Mouse (Mus musculus): ENCODE results near the gene Egf. TPM values are rescaled to one million over a fixed set of nuclear protein-coding genes. Genes with fewer than 3 reads are reported as not detected.

The Egf gene
- polyA plus RNA-seq, 1 experiment from 2014 or later = 2.2 TPM

- Histone ChIP-seq H3K4me1 (no peaks in the 10 kb centered on the region), H3K27ac (replicated peaks) (no peak overlapping the region), H3K27me3 (no peaks in the 10 kb centered on the region), H3K4me2 (replicated peaks) (no peak overlapping the region), H3K9ac (replicated peaks) (no peak overlapping the region), H3K4me3 (no peak overlapping the region), H3K9me3 (no peaks in the 10 kb centered on the region), H3K36me3 (no peaks in the 10 kb centered on the region)
- no peak for ATAC-seq (replicated peaks)
- 93% methylated on average over 7 of the region's 7 CpGs for WGBS
These were observed 79.2 kb downstream of the Egf start for GRCm38 (mm10) chr3:129675923-129676322.

- Histone ChIP-seq H3K36me3 (no peaks in the 10 kb centered on the region), H3K9ac (replicated peaks) (no peak overlapping the region), H3K4me1 (no peaks in the 10 kb centered on the region), H3K4me2 (replicated peaks) (no peak overlapping the region), H3K4me3 (no peak overlapping the region), H3K27me3 (no peaks in the 10 kb centered on the region), H3K27ac (replicated peaks) (no peak overlapping the region), H3K9me3 (no peaks in the 10 kb centered on the region)
- 76% methylated on average over 2 of the region's 2 CpGs for WGBS
- 0 out of 2 replicates have a peak, but pooled peaks have one; percentile 35 for ATAC-seq (replicated peaks)
These were observed 91.2 kb downstream of the Egf start for GRCm38 (mm10) chr3:129663906-129664305.

- Histone ChIP-seq H3K4me1 (no peaks in the 10 kb centered on the region), H3K9ac (replicated peaks) (no peak overlapping the region), H3K27ac (replicated peaks) (no peak overlapping the region), H3K27me3 (no peaks in the 10 kb centered on the region), H3K9me3 (no peaks in the 10 kb centered on the region), H3K4me2 (replicated peaks) (no peak overlapping the region), H3K4me3 (no peak overlapping the region), H3K36me3 (no peaks in the 10 kb centered on the region)
- no peak for ATAC-seq (replicated peaks)
- 94% methylated on average over 7 of the region's 7 CpGs for WGBS
These were observed 96.3 kb downstream of the Egf start for GRCm38 (mm10) chr3:129658776-129659175.

GRCm38 (mm10) chr3:129657775-129658174 is 97.3 kb downstream of the Egf start:
- H3K27ac ChIP-seq (replicated peaks) = no peak overlapping the region
- WGBS = 95% methylated on average over 11 of the region's 11 CpGs
- no peak overlapping the region for H3K4me3 ChIP-seq
- no peaks in the 10 kb centered on the region for H3K4me1 ChIP-seq
- no peaks in the 10 kb centered on the region for H3K36me3 ChIP-seq
- ATAC-seq (replicated peaks) = no peak
- no peaks in the 10 kb centered on the region for H3K27me3 ChIP-seq
- H3K9ac ChIP-seq (replicated peaks) = no peak overlapping the region
- H3K9me3 ChIP-seq = no peaks in the 10 kb centered on the region
- H3K4me2 ChIP-seq (replicated peaks) = no peak overlapping the region

- no peak overlapping the region for H3K4me2 ChIP-seq (replicated peaks)
- ATAC-seq (replicated peaks) = no peak
- no peaks in the 10 kb centered on the region for H3K9me3 ChIP-seq
- no peaks in the 10 kb centered on the region for H3K4me1 ChIP-seq
- no peak overlapping the region for H3K27ac ChIP-seq (replicated peaks)
- H3K4me3 ChIP-seq = no peak overlapping the region
- no peaks in the 10 kb centered on the region for H3K27me3 ChIP-seq
- H3K9ac ChIP-seq (replicated peaks) = no peak overlapping the region
- no peaks in the 10 kb centered on the region for H3K36me3 ChIP-seq
- WGBS = 88% methylated on average over 9 of the region's 9 CpGs
These were observed 97.9 kb downstream of the Egf start for GRCm38 (mm10) chr3:129657222-129657621.

GRCm38 (mm10) chr3:129656540-129656939 is 98.6 kb downstream of the Egf start:
- no peak overlapping the region for H3K4me3 ChIP-seq
- no peaks in the 10 kb centered on the region for H3K36me3 ChIP-seq
- no peaks in the 10 kb centered on the region for H3K9me3 ChIP-seq
- ATAC-seq (replicated peaks) = no peak
- no peak overlapping the region for H3K4me2 ChIP-seq (replicated peaks)
- H3K27me3 ChIP-seq = no peaks in the 10 kb centered on the region
- H3K9ac ChIP-seq (replicated peaks) = no peak overlapping the region
- no peaks in the 10 kb centered on the region for H3K4me1 ChIP-seq
- H3K27ac ChIP-seq (replicated peaks) = no peak overlapping the region
- WGBS = 77% methylated on average over 4 of the region's 4 CpGs

GRCm38 (mm10) chr3:129652476-129652875 is 102.6 kb downstream of the Egf start:
- no peak overlapping the region for H3K4me3 ChIP-seq
- no peak for ATAC-seq (replicated peaks)
- H3K9me3 ChIP-seq = no peaks in the 10 kb centered on the region
- H3K27me3 ChIP-seq = no peaks in the 10 kb centered on the region
- no peak overlapping the region for H3K4me2 ChIP-seq (replicated peaks)
- 95% methylated on average over 4 of the region's 4 CpGs for WGBS
- no peaks in the 10 kb centered on the region for H3K4me1 ChIP-seq
- no peak overlapping the region for H3K27ac ChIP-seq (replicated peaks)
- no peak overlapping the region for H3K9ac ChIP-seq (replicated peaks)
- H3K36me3 ChIP-seq = no peaks in the 10 kb centered on the region

GRCm38 (mm10) chr3:129651765-129652164 is 103.4 kb downstream of the Egf start:
- 85% methylated on average over 8 of the region's 8 CpGs for WGBS

GRCm38 (mm10) chr3:129650931-129651330 is 104.2 kb downstream of the Egf start:
- Histone ChIP-seq H3K4me1 (no peaks in the 10 kb centered on the region), H3K36me3 (no peaks in the 10 kb centered on the region), H3K27ac (replicated peaks) (no peak overlapping the region), H3K9ac (replicated peaks) (no peak overlapping the region), H3K4me3 (no peak overlapping the region), H3K9me3 (no peaks in the 10 kb centered on the region), H3K4me2 (replicated peaks) (no peak overlapping the region), H3K27me3 (no peaks in the 10 kb centered on the region)
- ATAC-seq (replicated peaks) = no peak
- WGBS = 9% methylated on average over 1 of the region's 1 CpGs

More at GRCm38 (mm10) chr3:129651765-129652164, 103.4 kb downstream of the Egf start:
- Histone ChIP-seq H3K9me3 (no peaks in the 10 kb centered on the region), H3K4me2 (replicated peaks) (no peak overlapping the region), H3K27ac (replicated peaks) (no peak overlapping the region), H3K4me3 (no peak overlapping the region), H3K4me1 (no peaks in the 10 kb centered on the region), H3K9ac (replicated peaks) (no peak overlapping the region), H3K27me3 (no peaks in the 10 kb centered on the region), H3K36me3 (no peaks in the 10 kb centered on the region)
- ATAC-seq (replicated peaks) = no peak

- Histone ChIP-seq H3K9me3 (no peaks in the 10 kb centered on the region), H3K4me3 (no peak overlapping the region), H3K9ac (replicated peaks) (no peak overlapping the region), H3K27me3 (no peaks in the 10 kb centered on the region), H3K27ac (replicated peaks) (no peak overlapping the region), H3K4me1 (no peaks in the 10 kb centered on the region), H3K4me2 (replicated peaks) (no peak overlapping the region), H3K36me3 (no peaks in the 10 kb centered on the region)
- ATAC-seq (replicated peaks) = no peak
These were observed 104.9 kb downstream of the Egf start for GRCm38 (mm10) chr3:129650293-129650612.

- Histone ChIP-seq H3K27ac (replicated peaks) (no peak overlapping the region), H3K9me3 (no peaks in the 10 kb centered on the region), H3K4me2 (replicated peaks) (no peak overlapping the region), H3K9ac (replicated peaks) (no peak overlapping the region), H3K4me3 (no peak overlapping the region), H3K4me1 (no peaks in the 10 kb centered on the region), H3K36me3 (no peaks in the 10 kb centered on the region), H3K27me3 (no peaks in the 10 kb centered on the region)
- ATAC-seq (replicated peaks) = no peak
- WGBS = 56% methylated on average over 8 of the region's 8 CpGs
These were observed 105.4 kb downstream of the Egf start for GRCm38 (mm10) chr3:129649586-129650292.

GRCm38 (mm10) chr3:129648598-129648997 is 106.5 kb downstream of the Egf start:
- no peak overlapping the region for H3K4me3 ChIP-seq
- no peaks in the 10 kb centered on the region for H3K36me3 ChIP-seq
- 90% methylated on average over 5 of the region's 5 CpGs for WGBS
- no peaks in the 10 kb centered on the region for H3K9me3 ChIP-seq
- no peak overlapping the region for H3K4me2 ChIP-seq (replicated peaks)
- no peaks in the 10 kb centered on the region for H3K4me1 ChIP-seq
- no peak for ATAC-seq (replicated peaks)
- no peak overlapping the region for H3K27ac ChIP-seq (replicated peaks)
- H3K9ac ChIP-seq (replicated peaks) = no peak overlapping the region
- H3K27me3 ChIP-seq = no peaks in the 10 kb centered on the region

- Histone ChIP-seq H3K36me3 (no peaks in the 10 kb centered on the region), H3K4me1 (no peaks in the 10 kb centered on the region), H3K27ac (replicated peaks) (no peak overlapping the region), H3K4me3 (no peak overlapping the region), H3K4me2 (replicated peaks) (no peak overlapping the region), H3K9me3 (no peaks in the 10 kb centered on the region), H3K27me3 (no peaks in the 10 kb centered on the region), H3K9ac (replicated peaks) (no peak overlapping the region)
- WGBS = 64% methylated on average over 10 of the region's 10 CpGs
- ATAC-seq (replicated peaks) = 0 out of 2 replicates have a peak, but pooled peaks have one; percentile 45
These were observed 107.8 kb downstream of the Egf start for GRCm38 (mm10) chr3:129647312-129647711.

Measured in forebrain, embryonic 15.5 days (tissue).